Mouse (Mus musculus): ENCODE measurements around the gene Fcmr. TPM values are rescaled to one million over a fixed set of nuclear protein-coding genes. Genes with fewer than 3 reads are reported as not detected.

Fcmr gene
- polyA plus RNA-seq, 1 experiment from 2014 or later: not detected

- ATAC-seq (no peak), DNase-seq (ENCODE audit: low read depth, low spot score) (no peak)
- peaks cover 4% of the 10 kb centered on the region for H3K27me3 ChIP-seq
- CTCF ChIA-PET: no interaction called here
- no peak for TF ChIP-seq CTCF (IDR thresholded peaks at IDR 0.05)
- in situ Hi-C loops (cut with MboI; ENCODE audit: low pct_unique_long_range_greater_than_20kb): no loop called here
- POLR2A ChIA-PET: no interaction called here
Measured at GRCm38 (mm10) chr1:130835161-130835936, 30.1 kb upstream of the Fcmr start.

DNA sequence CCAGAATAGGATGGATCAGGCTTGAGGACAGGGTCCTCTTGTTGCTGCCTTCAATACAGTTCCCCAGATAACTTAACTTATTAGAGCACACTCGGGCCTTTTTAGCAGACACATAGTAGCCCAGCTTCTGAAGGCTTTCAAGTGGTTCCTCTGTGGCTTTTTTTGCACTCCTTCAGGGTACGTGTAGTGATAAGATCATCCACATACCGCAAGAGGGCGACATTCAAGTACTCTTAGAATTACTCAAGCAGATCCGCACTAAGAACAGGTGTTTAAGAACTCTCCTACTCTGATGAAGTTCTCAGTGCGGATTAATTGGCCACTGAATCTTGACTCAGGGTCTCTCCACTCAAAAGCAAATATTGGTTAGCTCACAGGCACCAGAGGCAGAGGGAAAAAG, 27.2 kb upstream of the Fcmr start:
- no peak for DNase-seq (ENCODE audit: low read depth, low spot score)
- peaks cover 7% of the 10 kb centered on the region for H3K27me3 ChIP-seq
- CTCF ChIA-PET: no interaction called here
- in situ Hi-C loops (cut with MboI; ENCODE audit: low pct_unique_long_range_greater_than_20kb): no loop called here
- POLR2A ChIA-PET: no interaction called here
- no peak for ATAC-seq
- no peak for TF ChIP-seq CTCF (IDR thresholded peaks at IDR 0.05)

GRCm38 (mm10) chr1:130840599-130841379, 24.7 kb upstream of the Fcmr start:
- in situ Hi-C loops (cut with MboI; ENCODE audit: low pct_unique_long_range_greater_than_20kb): no loop called here
- DNase-seq (ENCODE audit: low read depth, low spot score): no peak
- TF ChIP-seq CTCF (IDR thresholded peaks at IDR 0.05): no peak
- POLR2A ChIA-PET: no interaction called here
- ATAC-seq: no peak
- CTCF ChIA-PET: interaction anchor here (1.2 kb wide), 1 partner anchor 44 kb away, joined by 4 read pairs; no protein-coding TSS in a partner anchor
- H3K27me3 ChIP-seq: peaks cover 7% of the 10 kb centered on the region

DNA sequence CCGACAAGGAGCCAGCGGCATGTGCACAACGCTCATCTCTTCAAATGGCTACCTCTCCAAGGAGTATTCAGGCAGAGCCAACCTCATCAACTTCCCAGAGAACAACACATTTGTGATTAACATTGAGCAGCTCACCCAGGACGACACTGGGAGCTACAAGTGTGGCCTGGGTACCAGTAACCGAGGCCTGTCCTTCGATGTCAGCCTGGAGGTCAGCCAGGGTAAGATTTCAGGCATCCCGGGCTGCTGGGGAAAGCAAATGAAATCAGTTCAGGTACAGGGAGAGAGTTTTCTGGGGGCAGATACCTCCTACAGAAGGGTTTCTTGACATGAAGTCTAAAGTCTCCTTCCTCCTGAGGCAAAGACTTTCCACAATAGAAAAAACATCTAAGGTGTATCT, 23.8 kb upstream of the Fcmr start:
- H3K27me3 ChIP-seq: peaks cover 8% of the 10 kb centered on the region
- ChIA-PET POLR2A (no interaction called here), CTCF (interaction anchor here (1.2 kb wide), 1 partner anchor 45 kb away, joined by 4 read pairs; no protein-coding TSS in a partner anchor)
- in situ Hi-C loops (cut with MboI; ENCODE audit: low pct_unique_long_range_greater_than_20kb): no loop called here
- no peak for TF ChIP-seq CTCF (IDR thresholded peaks at IDR 0.05)
- ATAC-seq (no peak), DNase-seq (ENCODE audit: low read depth, low spot score) (no peak)

DNA sequence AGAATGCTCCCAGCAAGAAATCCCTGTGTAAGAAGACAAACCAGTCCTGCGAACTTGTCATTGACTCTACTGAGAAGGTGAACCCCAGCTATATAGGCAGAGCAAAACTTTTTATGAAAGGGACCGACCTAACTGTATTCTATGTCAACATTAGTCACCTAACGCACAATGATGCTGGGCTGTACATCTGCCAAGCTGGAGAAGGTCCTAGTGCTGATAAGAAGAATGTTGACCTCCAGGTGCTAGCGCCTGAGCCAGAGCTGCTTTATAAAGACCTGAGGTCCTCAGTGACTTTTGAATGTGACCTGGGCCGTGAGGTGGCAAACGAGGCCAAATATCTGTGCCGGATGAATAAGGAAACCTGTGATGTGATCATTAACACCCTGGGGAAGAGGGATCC, 21.0 kb upstream of the Fcmr start:
- POLR2A ChIA-PET: no interaction called here
- no peak for ATAC-seq

DNA sequence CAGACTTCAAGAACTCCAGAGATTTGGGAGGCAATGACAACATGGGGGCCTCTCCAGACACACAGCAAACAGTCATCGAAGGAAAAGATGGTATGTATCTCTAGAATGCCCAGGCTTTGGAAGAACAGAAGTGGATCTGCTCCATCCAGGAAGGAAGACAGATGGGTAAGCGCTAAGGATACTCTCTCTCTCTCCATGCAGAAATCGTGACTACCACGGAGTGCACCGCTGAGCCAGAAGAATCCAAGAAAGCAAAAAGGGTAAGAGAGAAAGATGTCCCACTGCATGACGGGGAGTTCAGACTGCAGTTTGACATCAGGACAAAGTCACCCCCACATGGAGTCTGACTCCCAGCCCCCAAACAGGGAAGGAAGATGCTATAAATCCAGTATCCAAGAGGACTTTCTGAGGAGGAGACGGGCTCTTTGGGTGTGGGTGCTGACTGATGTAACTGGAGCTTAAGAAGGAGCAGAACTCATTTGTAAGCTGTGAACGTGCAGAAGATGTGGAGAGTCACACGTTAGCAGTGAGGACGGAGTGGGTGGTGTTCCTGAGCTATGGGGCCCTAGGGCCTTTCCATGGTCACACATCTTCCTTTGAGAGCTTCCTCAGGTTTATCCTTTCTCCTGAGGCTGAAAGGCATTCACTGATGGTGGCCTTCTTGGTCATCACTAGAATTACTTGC, 15.8 kb upstream of the Fcmr start:
- CTCF ChIA-PET: no interaction called here

More for the DNA sequence above, 21.0 kb upstream of the Fcmr start:
- CTCF ChIA-PET: no interaction called here
- no peak for DNase-seq (ENCODE audit: low read depth, low spot score)
- in situ Hi-C loops (cut with MboI; ENCODE audit: low pct_unique_long_range_greater_than_20kb): no loop called here
- peaks cover 12% of the 10 kb centered on the region for H3K27me3 ChIP-seq
- TF ChIP-seq CTCF (IDR thresholded peaks at IDR 0.05): no peak

GRCm38 (mm10) chr1:130850405-130850804, 15.1 kb upstream of the Fcmr start:
- in situ Hi-C loops (cut with MboI; ENCODE audit: low pct_unique_long_range_greater_than_20kb): no loop called here
- CTCF ChIA-PET: no interaction called here
- no peak for TF ChIP-seq CTCF (IDR thresholded peaks at IDR 0.05)
- POLR2A ChIA-PET: no interaction called here
- no peak for ATAC-seq
- peaks cover 20% of the 10 kb centered on the region for H3K27me3 ChIP-seq
- DNase-seq (ENCODE audit: low read depth, low spot score): no peak

More for the DNA sequence above, 15.8 kb upstream of the Fcmr start:
- POLR2A ChIA-PET: no interaction called here
- DNase-seq (ENCODE audit: low read depth, low spot score) (no peak), ATAC-seq (no peak)
- in situ Hi-C loops (cut with MboI; ENCODE audit: low pct_unique_long_range_greater_than_20kb): no loop called here
- no peak for TF ChIP-seq CTCF (IDR thresholded peaks at IDR 0.05)
- H3K27me3 ChIP-seq: peaks cover 20% of the 10 kb centered on the region

- ChIA-PET CTCF (no interaction called here), POLR2A (no interaction called here)
- TF ChIP-seq CTCF (IDR thresholded peaks at IDR 0.05): no peak
- H3K27me3 ChIP-seq: peaks cover 24% of the 10 kb centered on the region
- ATAC-seq (no peak), DNase-seq (ENCODE audit: low read depth, low spot score) (no peak)
- in situ Hi-C loops (cut with MboI; ENCODE audit: low pct_unique_long_range_greater_than_20kb): no loop called here
Measured at GRCm38 (mm10) chr1:130854819-130855218, 10.7 kb upstream of the Fcmr start.

DNA sequence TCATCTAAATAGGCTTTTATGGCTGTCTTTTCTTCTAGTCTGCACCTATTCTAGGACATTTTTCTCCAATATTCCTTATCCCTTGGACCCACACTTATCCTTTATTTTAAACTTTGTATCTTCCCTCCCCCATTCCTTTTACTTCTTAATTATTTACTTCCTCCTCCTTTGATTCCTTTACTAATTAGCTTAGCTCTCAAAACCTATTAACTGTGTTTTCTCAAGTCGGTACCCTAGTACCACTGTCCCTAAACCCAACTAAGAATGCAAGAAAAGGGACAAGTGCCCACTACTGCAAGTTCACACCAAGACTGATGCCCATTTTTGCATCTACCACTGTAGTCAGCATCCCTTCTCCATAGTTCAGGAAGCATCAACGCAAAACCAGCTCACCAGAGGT, 9.7 kb upstream of the Fcmr start:
- no peak for TF ChIP-seq CTCF (IDR thresholded peaks at IDR 0.05)
- ChIA-PET POLR2A (no interaction called here), CTCF (no interaction called here)
- H3K27me3 ChIP-seq: peaks cover 24% of the 10 kb centered on the region
- DNase-seq (ENCODE audit: low read depth, low spot score) (no peak), ATAC-seq (no peak)
- in situ Hi-C loops (cut with MboI; ENCODE audit: low pct_unique_long_range_greater_than_20kb): no loop called here

- peaks cover 13% of the 10 kb centered on the region for H3K27me3 ChIP-seq
- ATAC-seq: no peak
- in situ Hi-C loops (cut with MboI; ENCODE audit: low pct_unique_long_range_greater_than_20kb): no loop called here
- DNase-seq (ENCODE audit: low read depth, low spot score): no peak
- no peak for TF ChIP-seq CTCF (IDR thresholded peaks at IDR 0.05)
- POLR2A ChIA-PET: no interaction called here
- CTCF ChIA-PET: no interaction called here
Measured at GRCm38 (mm10) chr1:130857456-130857855, 8.0 kb upstream of the Fcmr start.

DNA sequence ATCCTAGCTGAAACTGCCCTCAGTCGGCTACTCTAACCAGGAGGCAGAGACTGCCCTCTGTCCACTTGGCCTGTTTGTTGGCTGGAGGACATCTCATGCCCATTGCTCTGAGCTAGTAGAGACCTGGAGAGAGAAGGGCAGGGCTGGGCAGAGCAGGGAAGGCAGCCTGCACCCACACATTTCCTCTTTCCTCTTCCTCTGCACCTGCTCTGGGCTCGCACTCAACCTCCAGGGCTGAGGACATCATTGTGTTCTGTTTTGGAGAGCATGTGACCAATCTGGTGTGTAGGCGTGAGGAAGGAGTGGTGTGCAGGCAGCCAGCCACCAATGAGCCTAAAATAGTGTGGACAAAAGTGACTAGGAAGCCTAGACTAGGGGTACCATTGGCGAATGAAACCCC, 1.2 kb upstream of the Fcmr start:
- ChIA-PET POLR2A (no interaction called here), CTCF (no interaction called here)
- ATAC-seq (no peak), DNase-seq (ENCODE audit: low read depth, low spot score) (no peak)
- TF ChIP-seq CTCF (IDR thresholded peaks at IDR 0.05): no peak
- no peaks in the 10 kb centered on the region for H3K27me3 ChIP-seq
- in situ Hi-C loops (cut with MboI; ENCODE audit: low pct_unique_long_range_greater_than_20kb): no loop called here
